Mouse (Mus musculus): ENCODE measurements at regions not wholly inside any gene's neighbourhood (a gene's known extent, or its start where the extent isn't known, plus 50 kb on each side); places are given as distances from the start of the nearest gene placed in this dataset.

DNA sequence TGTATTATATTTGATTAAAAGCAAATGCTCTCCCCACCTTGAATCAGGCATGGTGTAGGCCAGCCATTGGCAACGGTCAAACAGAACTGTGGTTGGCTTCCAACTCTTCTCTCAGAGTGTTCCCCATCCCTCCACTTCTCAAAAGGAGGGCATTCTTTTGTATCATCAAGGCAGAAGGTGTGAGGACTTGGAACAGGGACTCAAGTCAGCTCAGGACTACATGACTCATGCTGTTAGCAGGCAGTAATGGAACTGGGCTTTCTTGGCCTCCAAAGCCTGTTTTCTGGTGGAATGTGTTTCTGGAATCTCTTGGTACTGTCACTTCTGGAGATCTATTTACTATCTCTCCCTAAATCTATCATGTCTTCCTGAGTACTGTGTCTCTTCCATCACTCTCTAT, 216.3 kb upstream of the Slc30a5 start:
- Histone ChIP-seq H3K4me3 (replicated peaks) (no peak overlapping the region), H3K27me3 (ENCODE audit: control insufficient read depth) (no peaks in the 10 kb centered on the region), H3K36me3 (ENCODE audit: control insufficient read depth) (no peaks in the 10 kb centered on the region), H3K4me1 (ENCODE audit: control insufficient read depth) (no peaks in the 10 kb centered on the region), H3K9me3 (ENCODE audit: control insufficient read depth, low read length) (0 out of 2 replicates have a peak, but pooled peaks cover 2% of the 10 kb centered on the region)
- TF ChIP-seq TAL1 (IDR thresholded peaks at IDR 0.05; ENCODE audit: low read length): no peak
- no peak for TF ChIP-seq GATA1 (IDR thresholded peaks at IDR 0.05; ENCODE audit: low read length)

- Histone ChIP-seq H3K9me3 (ENCODE audit: control insufficient read depth, low read length) (no peaks in the 10 kb centered on the region), H3K36me3 (ENCODE audit: control insufficient read depth) (no peaks in the 10 kb centered on the region), H3K4me1 (ENCODE audit: control insufficient read depth) (no peaks in the 10 kb centered on the region), H3K27me3 (ENCODE audit: control insufficient read depth) (no peaks in the 10 kb centered on the region), H3K4me3 (replicated peaks) (no peak overlapping the region)
- TF ChIP-seq GATA1 (IDR thresholded peaks at IDR 0.05; ENCODE audit: low read length) (no peak), TAL1 (IDR thresholded peaks at IDR 0.05; ENCODE audit: low read length) (no peak)
Observed at GRCm38 (mm10) chr13:101032594-101032993, 199.4 kb upstream of the Slc30a5 start.

DNA sequence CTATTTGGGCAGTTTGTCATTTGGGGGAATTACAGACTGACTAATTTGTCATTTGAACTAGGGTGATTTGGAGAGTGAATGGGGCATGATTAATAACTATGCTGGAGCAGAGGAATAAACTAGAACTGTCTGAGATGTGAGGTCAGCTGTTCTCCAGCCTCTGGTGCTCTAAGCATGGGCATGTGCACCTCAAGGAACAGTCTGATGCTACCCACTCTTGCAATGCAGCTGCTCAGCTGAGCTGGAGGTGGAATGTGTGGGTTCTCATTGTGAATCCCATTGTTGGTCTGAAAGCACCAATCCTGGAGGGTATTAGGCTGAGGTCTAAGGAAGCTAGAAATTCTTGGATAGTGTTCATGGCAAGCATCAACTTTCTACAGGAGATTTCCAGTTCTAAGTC, 192.8 kb upstream of the Slc30a5 start:
- no peaks in the 10 kb centered on the region for H3K36me3 ChIP-seq (ENCODE audit: control insufficient read depth)
- no peaks in the 10 kb centered on the region for H3K9me3 ChIP-seq (ENCODE audit: control insufficient read depth, low read length)
- H3K4me1 ChIP-seq (ENCODE audit: control insufficient read depth): no peaks in the 10 kb centered on the region
- no peak for TF ChIP-seq GATA1 (IDR thresholded peaks at IDR 0.05; ENCODE audit: low read length)
- TF ChIP-seq TAL1 (IDR thresholded peaks at IDR 0.05; ENCODE audit: low read length): no peak
- H3K4me3 ChIP-seq (replicated peaks): no peak overlapping the region
- no peaks in the 10 kb centered on the region for H3K27me3 ChIP-seq (ENCODE audit: control insufficient read depth)

DNA sequence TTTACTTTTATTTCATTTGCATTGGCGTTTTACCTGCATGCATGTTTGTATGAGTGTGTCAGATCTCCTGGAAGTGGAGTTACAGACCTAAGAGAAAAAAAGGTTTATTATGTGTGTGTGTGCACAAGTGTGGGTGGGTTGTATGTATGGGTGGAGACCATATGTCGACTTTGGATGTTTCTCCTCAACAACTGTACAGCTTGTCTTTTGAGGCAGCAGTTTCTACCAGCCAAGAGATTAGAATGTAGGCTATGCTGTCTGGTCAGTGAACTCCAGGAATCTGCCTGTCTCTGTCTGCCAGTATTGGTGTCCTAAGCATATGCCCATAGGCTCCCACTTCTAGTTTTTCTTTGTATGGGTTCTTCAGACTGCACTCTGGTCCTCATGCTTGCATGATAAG, 192.3 kb upstream of the Slc30a5 start:
- no peak overlapping the region for H3K4me3 ChIP-seq (replicated peaks)
- TF ChIP-seq GATA1 (IDR thresholded peaks at IDR 0.05; ENCODE audit: low read length): no peak
- TF ChIP-seq TAL1 (IDR thresholded peaks at IDR 0.05; ENCODE audit: low read length): no peak
- no peaks in the 10 kb centered on the region for H3K4me1 ChIP-seq (ENCODE audit: control insufficient read depth)
- H3K9me3 ChIP-seq (ENCODE audit: control insufficient read depth, low read length): no peaks in the 10 kb centered on the region
- no peaks in the 10 kb centered on the region for H3K36me3 ChIP-seq (ENCODE audit: control insufficient read depth)
- H3K27me3 ChIP-seq (ENCODE audit: control insufficient read depth): no peaks in the 10 kb centered on the region

DNA sequence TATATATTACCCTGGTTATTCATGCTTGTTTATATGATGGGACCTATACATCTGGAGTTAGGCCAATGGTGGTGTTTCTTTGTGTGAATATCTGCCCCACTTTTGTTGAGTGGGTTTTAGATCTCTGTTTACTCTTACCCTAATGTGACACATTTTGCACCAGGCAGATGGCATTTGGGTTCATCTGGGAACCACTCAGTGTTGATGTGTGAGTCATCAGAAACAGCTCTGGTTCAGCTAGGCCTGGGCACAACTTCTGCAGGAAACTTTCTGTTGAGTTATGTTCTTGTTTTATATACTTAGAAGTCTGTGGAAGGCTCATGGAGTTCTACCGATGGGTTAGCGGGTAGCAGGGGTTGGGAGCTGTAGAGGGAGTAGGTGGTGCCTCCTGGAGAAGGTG, 191.7 kb upstream of the Slc30a5 start:
- no peaks in the 10 kb centered on the region for H3K4me1 ChIP-seq (ENCODE audit: control insufficient read depth)
- TF ChIP-seq GATA1 (IDR thresholded peaks at IDR 0.05; ENCODE audit: low read length): no peak
- no peak for TF ChIP-seq TAL1 (IDR thresholded peaks at IDR 0.05; ENCODE audit: low read length)
- no peaks in the 10 kb centered on the region for H3K27me3 ChIP-seq (ENCODE audit: control insufficient read depth)
- no peaks in the 10 kb centered on the region for H3K9me3 ChIP-seq (ENCODE audit: control insufficient read depth, low read length)
- no peaks in the 10 kb centered on the region for H3K36me3 ChIP-seq (ENCODE audit: control insufficient read depth)
- H3K4me3 ChIP-seq (replicated peaks): no peak overlapping the region

- Histone ChIP-seq H3K9me3 (ENCODE audit: control insufficient read depth, low read length) (no peaks in the 10 kb centered on the region), H3K27me3 (ENCODE audit: control insufficient read depth) (no peaks in the 10 kb centered on the region), H3K36me3 (ENCODE audit: control insufficient read depth) (no peaks in the 10 kb centered on the region), H3K4me1 (ENCODE audit: control insufficient read depth) (no peaks in the 10 kb centered on the region), H3K4me3 (replicated peaks) (no peak overlapping the region)
- TF ChIP-seq GATA1 (IDR thresholded peaks at IDR 0.05; ENCODE audit: low read length) (no peak), TAL1 (IDR thresholded peaks at IDR 0.05; ENCODE audit: low read length) (no peak)
Observed at GRCm38 (mm10) chr13:101019272-101019676, 186.0 kb upstream of the Slc30a5 start.

DNA sequence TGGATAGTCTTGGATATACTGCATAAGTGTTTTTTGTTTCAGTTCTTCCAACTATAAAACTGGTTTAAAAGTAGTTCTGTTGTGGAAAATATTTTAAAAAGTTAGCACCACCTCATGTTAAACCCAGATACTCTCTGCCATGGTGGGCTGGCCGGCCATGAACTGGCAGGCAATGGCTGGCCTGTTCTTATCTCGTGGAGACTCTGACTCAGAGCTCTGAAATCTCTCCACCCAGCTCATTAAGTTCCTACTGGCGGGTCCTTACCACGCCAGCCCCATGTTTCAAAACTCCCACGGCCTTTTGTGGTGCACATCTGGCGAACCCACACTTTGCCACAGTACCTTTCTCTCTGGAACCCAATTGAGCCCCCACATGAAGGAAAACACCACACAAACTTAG, 183.8 kb upstream of the Slc30a5 start:
- Histone ChIP-seq H3K36me3 (ENCODE audit: control insufficient read depth) (no peaks in the 10 kb centered on the region), H3K9me3 (ENCODE audit: control insufficient read depth, low read length) (no peaks in the 10 kb centered on the region), H3K4me3 (replicated peaks) (no peak overlapping the region), H3K27me3 (ENCODE audit: control insufficient read depth) (no peaks in the 10 kb centered on the region), H3K4me1 (ENCODE audit: control insufficient read depth) (no peaks in the 10 kb centered on the region)
- no peak for TF ChIP-seq GATA1 (IDR thresholded peaks at IDR 0.05; ENCODE audit: low read length)

- no peaks in the 10 kb centered on the region for H3K36me3 ChIP-seq (ENCODE audit: control insufficient read depth)
- no peak overlapping the region for H3K4me3 ChIP-seq (replicated peaks)
- H3K9me3 ChIP-seq (ENCODE audit: control insufficient read depth, low read length): no peaks in the 10 kb centered on the region
- H3K27me3 ChIP-seq (ENCODE audit: control insufficient read depth): no peaks in the 10 kb centered on the region
- TF ChIP-seq GATA1 (IDR thresholded peaks at IDR 0.05; ENCODE audit: low read length) (no peak), TAL1 (IDR thresholded peaks at IDR 0.05; ENCODE audit: low read length) (no peak)
- H3K4me1 ChIP-seq (ENCODE audit: control insufficient read depth): no peaks in the 10 kb centered on the region
Observed at GRCm38 (mm10) chr13:101016181-101016580, 183.0 kb upstream of the Slc30a5 start.

- no peaks in the 10 kb centered on the region for H3K36me3 ChIP-seq (ENCODE audit: control insufficient read depth)
- H3K27me3 ChIP-seq (ENCODE audit: control insufficient read depth): no peaks in the 10 kb centered on the region
- TF ChIP-seq TAL1 (IDR thresholded peaks at IDR 0.05; ENCODE audit: low read length) (no peak), GATA1 (IDR thresholded peaks at IDR 0.05; ENCODE audit: low read length) (no peak)
- no peaks in the 10 kb centered on the region for H3K9me3 ChIP-seq (ENCODE audit: control insufficient read depth, low read length)
- H3K4me1 ChIP-seq (ENCODE audit: control insufficient read depth): no peaks in the 10 kb centered on the region
- H3K4me3 ChIP-seq (replicated peaks): no peak overlapping the region
Observed at GRCm38 (mm10) chr13:101015435-101015834, 182.2 kb upstream of the Slc30a5 start.

- TF ChIP-seq GATA1 (IDR thresholded peaks at IDR 0.05; ENCODE audit: low read length) (no peak), TAL1 (IDR thresholded peaks at IDR 0.05; ENCODE audit: low read length) (no peak)
- H3K9me3 ChIP-seq (ENCODE audit: control insufficient read depth, low read length): no peaks in the 10 kb centered on the region; the same call in 1 of the 2 replicates
- H3K27me3 ChIP-seq (ENCODE audit: control insufficient read depth): no peaks in the 10 kb centered on the region
- no peaks in the 10 kb centered on the region for H3K36me3 ChIP-seq (ENCODE audit: control insufficient read depth)
- H3K4me3 ChIP-seq (replicated peaks): no peak overlapping the region
- no peaks in the 10 kb centered on the region for H3K4me1 ChIP-seq (ENCODE audit: control insufficient read depth)
Observed at GRCm38 (mm10) chr13:101013604-101014003, 180.4 kb upstream of the Slc30a5 start.
